Mouse (Mus musculus) liver, adult 2 months (tissue): ENCODE data around the gene Flrt3.

Experiments
- CTCF ChIP-seq: fragments of 200-500 bp; IDR thresholded peaks from 2 replicates; pipeline ENCODE4 v1.5.1; 2011; ENCODE audit warnings: low read depth, low read length, control low read depth
- POLR2A ChIP-seq: fragments of 200-500 bp; IDR thresholded peaks from 2 replicates; pipeline ENCODE4 v1.6.1; 2011; ENCODE audit warnings: low read length, control low read depth; ENCODE audit not compliant: insufficient read depth; ENCODE audit errors: extremely low read depth

DNA sequence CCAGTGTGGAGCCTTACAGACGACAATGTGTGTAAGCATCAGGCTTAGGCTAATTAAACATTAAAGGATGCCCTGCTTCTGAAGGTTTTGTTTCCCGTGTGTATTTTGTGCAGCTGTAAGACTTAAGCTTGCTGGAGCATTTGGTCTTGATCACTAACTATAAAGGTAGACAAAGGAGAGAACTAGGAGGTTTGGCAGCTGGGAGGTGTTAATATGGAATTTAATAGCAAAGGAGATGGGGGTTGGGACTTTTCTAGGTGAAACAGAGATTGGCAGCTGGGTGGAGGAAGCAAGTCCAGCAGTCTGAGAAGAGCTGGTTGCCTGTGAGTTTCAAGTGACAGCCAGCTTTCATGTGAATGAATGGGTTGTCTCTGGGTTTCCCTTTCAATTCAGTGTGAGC lies 34.0 kb upstream of the Flrt3 start:
- TF ChIP-seq POLR2A = no peak
- TF ChIP-seq CTCF = no peak
